Mouse (Mus musculus) lung, embryonic 14.5 days (tissue): Measurements from ENCODE around the gene Ilk. TPM values are rescaled to one million over a fixed set of nuclear protein-coding genes. Genes with fewer than 3 reads are reported as not detected.

ENCODE experiments used
- ATAC-seq: fragments of 200-750 bp; cut with Nextera tagmentation; 2 replicates; pipeline ENCODE4 v1.8.0; 2017; ENCODE audit warnings: mild to moderate bottlenecking, moderate TSS enrichment, moderate library complexity; ENCODE audit not compliant: insufficient read depth
- DNase-seq: peaks from one replicate; pipeline ENCODE4 v3.0.0-alpha.2; 2015
- H3K27ac ChIP-seq: fragments of 300-500 bp; sonication (generic); 2 replicates; pipeline ENCODE4 v1.5.1; 2014; ENCODE audit warnings: low read depth, mild to moderate bottlenecking, moderate library complexity
- H3K27me3 ChIP-seq: fragments of 300-500 bp; sonication (generic); 2 replicates; pipeline ENCODE4 v1.6.1; 2014; ENCODE audit warnings: low read length, control low read depth; ENCODE audit not compliant: insufficient read depth
- H3K36me3 ChIP-seq: fragments of 300-500 bp; sonication (generic); 2 replicates; pipeline ENCODE4 v1.6.1; 2014; ENCODE audit warnings: control low read depth; ENCODE audit not compliant: insufficient read depth
- H3K4me1 ChIP-seq: fragments of 300-500 bp; sonication (generic); 2 replicates; pipeline ENCODE4 v1.6.1; 2014; ENCODE audit warnings: antibody characterized with exemption, control low read depth; ENCODE audit not compliant: insufficient read depth
- H3K4me2 ChIP-seq: fragments of 300-500 bp; sonication (generic); 2 replicates; pipeline ENCODE4 v1.6.1; 2014; ENCODE audit warnings: mild to moderate bottlenecking
- H3K4me3 ChIP-seq: fragments of 300-500 bp; sonication (generic); 2 replicates; pipeline ENCODE4 v1.5.1; 2014; ENCODE audit warnings: low read depth, low read length
- H3K9ac ChIP-seq: fragments of 300-500 bp; sonication (generic); 2 replicates; pipeline ENCODE4 v1.6.1; 2014
- H3K9me3 ChIP-seq: fragments of 300-500 bp; sonication (generic); 2 replicates; pipeline ENCODE4 v1.6.1; 2016; ENCODE audit warnings: low read depth, low read length, control low read depth
- CTCF ChIP-seq: IDR thresholded peaks from 2 replicates; pipeline ENCODE4 v1.5.1; 2016; ENCODE audit warnings: antibody characterized with exemption, low read depth
- WGBS: fragments of 180-500 bp; shearing (Covaris S2); extraction: QIAGEN DNeasy Blood & Tissue Kit; methylation state at CpG from one replicate; pipeline ENCODE4 v1.1.7; 2014; 5-methylcytosine and 5-hydroxymethylcytosine counted together
- polyA plus RNA-seq: library from polyadenylated mRNA; unstranded; fragments of >200 nt; fragmentation: Nextera tagmentation; extraction: Ambion mirVana; gene quantifications from 2 replicates; pipeline ENCODE4 v1.2.1, GENCODE M21; 2014

Gene Ilk
- 372 and 377 TPM in 2 replicates for polyA plus RNA-seq

DNA sequence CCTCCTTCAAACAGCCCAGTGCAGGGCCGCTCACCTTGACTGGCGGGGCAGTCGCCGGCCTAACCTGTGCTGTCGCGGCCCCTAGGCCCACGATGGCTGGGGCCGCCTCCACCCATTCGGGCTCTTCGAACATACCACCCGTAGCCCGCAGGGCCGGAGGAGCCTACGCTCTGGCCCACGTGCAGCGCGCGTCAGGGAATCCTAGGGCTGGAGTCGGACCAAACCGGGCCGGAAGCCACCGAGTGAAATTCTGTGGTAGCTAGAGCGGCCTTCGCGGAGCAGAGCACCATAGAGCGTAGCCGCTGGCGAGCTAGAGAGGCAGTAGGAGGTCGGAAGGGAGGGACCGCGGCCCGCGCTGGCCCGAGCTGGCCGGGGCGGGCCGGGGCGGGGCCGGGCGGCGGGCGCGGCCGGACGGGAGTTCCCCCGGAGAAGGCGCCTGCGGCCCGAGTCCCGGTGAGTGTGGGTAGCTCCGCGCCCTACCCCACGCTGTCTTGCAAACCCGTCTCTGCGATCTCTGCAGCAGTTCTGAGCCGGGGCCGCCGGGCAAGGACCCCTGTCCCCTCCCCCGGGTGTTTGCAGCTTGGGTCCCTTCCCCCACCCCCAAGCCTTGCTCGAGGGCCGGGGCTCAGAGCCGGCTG is at the start of gene Ilk:
Ilk (plus strand) TSS at position 329 of the 638 bp plus-strand sequence.
- peak; percentile 97 for ATAC-seq
- H3K36me3 ChIP-seq: peaks cover 53% of the 10 kb centered on the region

GRCm38 (mm10) chr7:105690875-105691274 is 45.5 kb upstream of the Ilk start:
- Histone ChIP-seq H3K36me3 (no peaks in the 10 kb centered on the region), H3K9me3 (no peaks in the 10 kb centered on the region), H3K9ac (no peak overlapping the region), H3K27me3 (no peaks in the 10 kb centered on the region), H3K27ac (no peak overlapping the region), H3K4me1 (no peaks in the 10 kb centered on the region), H3K4me3 (no peak overlapping the region), H3K4me2 (no peak overlapping the region)
- 86% methylated on average over 1 of the region's 1 CpGs for WGBS
- no peak for TF ChIP-seq CTCF
- no peak for DNase-seq
- ATAC-seq: no peak

More for the DNA sequence above, at the start of gene Ilk:
- H3K4me3 ChIP-seq: peak within 1 kb of the TSS; percentile 93
- no peaks in the 10 kb centered on the region for H3K9me3 ChIP-seq
- TF ChIP-seq CTCF: no peak
- peak within 1 kb of the TSS; percentile 87 for H3K4me2 ChIP-seq
- peak within 1 kb of the TSS; percentile 90 for H3K9ac ChIP-seq
- no peaks in the 10 kb centered on the region for H3K4me1 ChIP-seq
- WGBS: under 1% methylated on average over 61 of the region's 62 CpGs
- peak within 1 kb of the TSS; percentile 89 for H3K27ac ChIP-seq
- H3K27me3 ChIP-seq: no peaks in the 10 kb centered on the region
- DNase-seq: peak; percentile 97

- no peak overlapping the region for H3K4me3 ChIP-seq
- DNase-seq (no peak), ATAC-seq (no peak)
- whole genome bisulfite sequencing: 77% methylated on average over 16 of the region's 16 CpGs
- no peak overlapping the region for H3K27ac ChIP-seq
- no peak for TF ChIP-seq CTCF
- no peaks in the 10 kb centered on the region for H3K9me3 ChIP-seq
- no peaks in the 10 kb centered on the region for H3K27me3 ChIP-seq
- no peaks in the 10 kb centered on the region for H3K36me3 ChIP-seq
- no peaks in the 10 kb centered on the region for H3K4me1 ChIP-seq
- H3K4me2 ChIP-seq: no peak overlapping the region
- no peak overlapping the region for H3K9ac ChIP-seq
Measured at GRCm38 (mm10) chr7:105703184-105703583, 33.2 kb upstream of the Ilk start.

DNA sequence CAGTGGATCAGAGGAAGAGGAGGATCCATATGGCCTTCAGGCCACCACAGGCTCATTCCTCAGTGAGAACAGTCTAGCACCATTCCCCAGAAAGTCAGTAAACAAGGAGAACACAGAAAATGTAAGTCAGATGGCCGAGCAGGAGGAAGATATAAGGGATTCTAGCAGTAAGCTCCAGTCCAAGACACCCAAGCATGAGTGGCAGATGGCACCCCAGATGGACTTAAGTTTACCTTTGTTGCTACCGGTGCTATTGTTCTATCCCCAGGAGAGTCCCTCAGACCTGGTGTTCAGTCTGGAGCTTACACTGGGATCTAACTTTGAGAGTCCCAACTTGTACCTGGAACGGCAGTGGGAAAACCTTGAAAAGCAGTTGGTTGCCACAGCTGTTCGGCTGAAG is 32.6 kb upstream of the Ilk start:
- Histone ChIP-seq H3K9ac (no peak overlapping the region), H3K4me2 (no peak overlapping the region), H3K4me1 (no peaks in the 10 kb centered on the region), H3K36me3 (no peaks in the 10 kb centered on the region), H3K27ac (no peak overlapping the region), H3K27me3 (no peaks in the 10 kb centered on the region), H3K9me3 (no peaks in the 10 kb centered on the region), H3K4me3 (no peak overlapping the region)
- 80% methylated on average over 4 of the region's 4 CpGs for WGBS
- TF ChIP-seq CTCF: no peak
- no peak for ATAC-seq
- no peak for DNase-seq

DNA sequence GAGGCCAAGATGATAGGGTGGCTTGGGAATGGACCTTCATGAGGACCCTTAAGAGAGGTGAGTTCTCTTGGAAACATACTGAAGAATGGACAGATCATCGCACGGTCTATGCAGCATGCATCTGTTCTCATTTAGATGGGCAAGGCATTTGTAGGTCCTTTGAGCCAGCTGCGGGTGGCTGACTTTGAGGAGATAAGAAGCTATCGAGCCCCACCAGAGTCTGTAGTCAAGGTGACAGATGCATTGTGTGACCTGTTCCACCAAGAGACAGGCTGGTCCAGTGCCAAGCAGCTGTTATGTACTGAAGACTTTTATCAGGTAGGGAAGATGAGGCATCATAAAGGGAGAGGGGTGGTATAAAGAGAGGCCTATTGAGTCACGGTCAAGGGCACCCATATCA is 27.7 kb upstream of the Ilk start:
- H3K36me3 ChIP-seq: no peaks in the 10 kb centered on the region

GRCm38 (mm10) chr7:105715366-105715765 is 21.0 kb upstream of the Ilk start:
- ATAC-seq: no peak
- Histone ChIP-seq H3K9ac (no peak overlapping the region), H3K27me3 (no peaks in the 10 kb centered on the region), H3K27ac (no peak overlapping the region), H3K4me3 (no peak overlapping the region), H3K9me3 (no peaks in the 10 kb centered on the region), H3K36me3 (no peaks in the 10 kb centered on the region), H3K4me1 (no peaks in the 10 kb centered on the region), H3K4me2 (no peak overlapping the region)
- TF ChIP-seq CTCF: 0 out of 2 replicates have a peak, but pooled peaks have one; percentile 13
- WGBS: 40% methylated on average over 3 of the region's 3 CpGs
- no peak for DNase-seq

More for the DNA sequence above, 27.7 kb upstream of the Ilk start:
- no peak overlapping the region for H3K9ac ChIP-seq
- no peaks in the 10 kb centered on the region for H3K4me1 ChIP-seq
- no peak overlapping the region for H3K27ac ChIP-seq
- no peak overlapping the region for H3K4me2 ChIP-seq
- no peak overlapping the region for H3K4me3 ChIP-seq
- no peak for TF ChIP-seq CTCF
- H3K27me3 ChIP-seq: no peaks in the 10 kb centered on the region
- no peak for DNase-seq
- 88% methylated on average over 5 of the region's 5 CpGs for WGBS
- no peak for ATAC-seq
- no peaks in the 10 kb centered on the region for H3K9me3 ChIP-seq

- H3K27me3 ChIP-seq: no peaks in the 10 kb centered on the region
- WGBS: 63% methylated on average over 2 of the region's 2 CpGs
- no peak overlapping the region for H3K27ac ChIP-seq
- no peak for ATAC-seq
- no peak for DNase-seq
- no peak overlapping the region for H3K4me2 ChIP-seq
- no peak for TF ChIP-seq CTCF
- H3K4me3 ChIP-seq: no peak overlapping the region
- no peaks in the 10 kb centered on the region for H3K4me1 ChIP-seq
- H3K9me3 ChIP-seq: no peaks in the 10 kb centered on the region
- no peaks in the 10 kb centered on the region for H3K36me3 ChIP-seq
- H3K9ac ChIP-seq: no peak overlapping the region
Measured at GRCm38 (mm10) chr7:105721916-105722315, 14.5 kb upstream of the Ilk start.
